Mouse (Mus musculus): ENCODE measurements at regions not wholly inside any gene's neighbourhood (a gene's known extent, or its start where the extent isn't known, plus 50 kb on each side); places are given as distances from the start of the nearest gene placed in this dataset.

- TF ChIP-seq CTCF (IDR thresholded peaks at IDR 0.05; ENCODE audit: extremely low read depth, insufficient read length, insufficient replicate concordance, low read depth, low read length), result no peak
- no peak for TF ChIP-seq POLR2A (IDR thresholded peaks at IDR 0.05; ENCODE audit: low read depth, low read length)
These were observed 54.0 kb upstream of the Pdk4 start for GRCm38 (mm10) chr6:5550067-5550466.

All from small intestine, adult 2 months (tissue).